Mouse (Mus musculus) limb, embryonic 11.5 days (tissue): ENCODE data around the gene Ankrd24. TPM values are rescaled to one million over a fixed set of nuclear protein-coding genes. Genes with fewer than 3 reads are reported as not detected.

ENCODE experiments used
- ATAC-seq: fragments of 200-750 bp; cut with Nextera tagmentation; 2 replicates; pipeline ENCODE4 v1.8.0; 2017; ENCODE audit warnings: low read depth; ENCODE audit not compliant: insufficient number of reproducible peaks, low FRiP score, low TSS enrichment
- DNase-seq: peaks from one replicate; pipeline ENCODE4 v3.0.0-alpha.2; 2015; ENCODE audit warnings: low spot score
- H3K27ac ChIP-seq: fragments of 300-500 bp; sonication (generic); replicated peaks from 2 replicates; pipeline ENCODE4 v1.5.1; 2014; ENCODE audit warnings: low read depth, mild to moderate bottlenecking, low read length
- H3K27me3 ChIP-seq: fragments of 300-500 bp; sonication (generic); 2 replicates; pipeline ENCODE4 v1.6.1; 2014; ENCODE audit warnings: mild to moderate bottlenecking, low read length, mixed read lengths; ENCODE audit not compliant: control insufficient read depth, insufficient read depth
- H3K36me3 ChIP-seq: fragments of 300-500 bp; sonication (generic); 2 replicates; pipeline ENCODE4 v1.6.1; 2014; ENCODE audit warnings: mild to moderate bottlenecking, low read length, moderate library complexity, mixed read lengths; ENCODE audit not compliant: control insufficient read depth, insufficient read depth
- H3K4me1 ChIP-seq: fragments of 300-500 bp; sonication (generic); 2 replicates; pipeline ENCODE4 v1.6.1; 2014; ENCODE audit warnings: low read length, mixed read lengths; ENCODE audit not compliant: control insufficient read depth, insufficient read depth
- H3K4me2 ChIP-seq: fragments of 300-500 bp; sonication (generic); 2 replicates; pipeline ENCODE4 v1.6.1; 2014; ENCODE audit warnings: low read depth, mild to moderate bottlenecking, moderate library complexity; ENCODE audit not compliant: severe bottlenecking
- H3K4me3 ChIP-seq: fragments of 300-500 bp; sonication (generic); 2 replicates; pipeline ENCODE4 v1.5.1; 2014; ENCODE audit warnings: low read depth, low read length
- H3K9ac ChIP-seq: fragments of 300-500 bp; sonication (generic); 2 replicates; pipeline ENCODE4 v1.6.1; 2014; ENCODE audit warnings: mild to moderate bottlenecking, low read length
- H3K9me3 ChIP-seq: fragments of 300-500 bp; sonication (generic); 2 replicates; pipeline ENCODE4 v1.6.1; 2016; ENCODE audit warnings: low read length; ENCODE audit not compliant: control insufficient read depth
- WGBS: fragments of 180-500 bp; shearing (Covaris S2); extraction: QIAGEN DNeasy Blood & Tissue Kit; methylation state at CpG from one replicate; pipeline ENCODE4 v1.1.7; 2014; 5-methylcytosine and 5-hydroxymethylcytosine counted together
- polyA plus RNA-seq: library from polyadenylated mRNA; unstranded; fragments of >200 nt; fragmentation: Nextera tagmentation; extraction: Ambion mirVana; gene quantifications from 2 replicates; pipeline ENCODE4 v1.2.1, GENCODE M21; 2014

Ankrd24 gene
- polyA plus RNA-seq, result 4.3 and 5.5 TPM in 2 replicates

- peak within 1 kb of the TSS; percentile 83 for H3K4me2 ChIP-seq
Measured at GRCm38 (mm10) chr10:81628390-81628789, at the start of gene Ankrd24. Gene Ankrd24, plus strand, starts transcription at chr10:81628540.

GRCm38 (mm10) chr10:81579967-81580366, 48.4 kb upstream of the Ankrd24 start:
- DNase-seq, result no peak
- no peaks in the 10 kb centered on the region for H3K9me3 ChIP-seq
- no peak for ATAC-seq
- H3K9ac ChIP-seq, result no peak overlapping the region
- 0 out of 2 replicates have a peak, but pooled peaks cover 2% of the 10 kb centered on the region for H3K27me3 ChIP-seq
- no peak overlapping the region for H3K27ac ChIP-seq
- no peak overlapping the region for H3K4me3 ChIP-seq
- no peaks in the 10 kb centered on the region for H3K36me3 ChIP-seq
- WGBS, result 64% methylated on average over 4 of the region's 4 CpGs
- H3K4me2 ChIP-seq, result no peak overlapping the region
- H3K4me1 ChIP-seq, result peaks cover 16% of the 10 kb centered on the region

More at GRCm38 (mm10) chr10:81628390-81628789, at the start of gene Ankrd24:
- DNase-seq (no peak), ATAC-seq (no peak)
- H3K9me3 ChIP-seq, result no peaks in the 10 kb centered on the region
- peak within 1 kb of the TSS; percentile 84 for H3K27ac ChIP-seq
- peaks cover 5% of the 10 kb centered on the region for H3K4me1 ChIP-seq
- peak within 1 kb of the TSS; percentile 85 for H3K9ac ChIP-seq
- WGBS, result 78% methylated on average over 16 of the region's 16 CpGs
- peak within 1 kb of the TSS; percentile 71 for H3K4me3 ChIP-seq
- no peaks in the 10 kb centered on the region for H3K27me3 ChIP-seq
- H3K36me3 ChIP-seq, result peaks cover 4% of the 10 kb centered on the region; the same call in 1 of the 2 replicates

- WGBS, result 48% methylated on average over 25 of the region's 25 CpGs
- ATAC-seq (no peak), DNase-seq (no peak)
- Histone ChIP-seq H3K4me3 (no peak overlapping the region), H3K27ac (0 out of 2 replicates have a peak overlapping the region, but pooled peaks have one; percentile 10), H3K4me1 (peaks cover 12% of the 10 kb centered on the region), H3K4me2 (no peak overlapping the region), H3K27me3 (0 out of 2 replicates have a peak, but pooled peaks cover 2% of the 10 kb centered on the region), H3K9me3 (no peaks in the 10 kb centered on the region), H3K9ac (no peak overlapping the region; the same call in 1 of the 2 replicates), H3K36me3 (no peaks in the 10 kb centered on the region)
Measured at GRCm38 (mm10) chr10:81580441-81581070, 47.8 kb upstream of the Ankrd24 start.

GRCm38 (mm10) chr10:81583347-81583746, 45.0 kb upstream of the Ankrd24 start:
- WGBS, result 69% methylated on average over 6 of the region's 6 CpGs
- Histone ChIP-seq H3K9ac (no peak overlapping the region), H3K27me3 (0 out of 2 replicates have a peak, but pooled peaks cover 2% of the 10 kb centered on the region), H3K4me1 (peaks cover 7% of the 10 kb centered on the region), H3K36me3 (no peaks in the 10 kb centered on the region), H3K4me2 (no peak overlapping the region), H3K4me3 (no peak overlapping the region), H3K27ac (no peak overlapping the region), H3K9me3 (no peaks in the 10 kb centered on the region)
- DNase-seq, result no peak
- ATAC-seq, result no peak

- no peaks in the 10 kb centered on the region for H3K27me3 ChIP-seq
- no peaks in the 10 kb centered on the region for H3K4me1 ChIP-seq
- H3K9me3 ChIP-seq, result no peaks in the 10 kb centered on the region
- H3K27ac ChIP-seq, result no peak overlapping the region
- no peak overlapping the region for H3K4me3 ChIP-seq
- H3K4me2 ChIP-seq, result no peak overlapping the region
- ATAC-seq, result no peak
- no peaks in the 10 kb centered on the region for H3K36me3 ChIP-seq
- WGBS, result 73% methylated on average over 7 of the region's 7 CpGs
- DNase-seq, result no peak
- H3K9ac ChIP-seq, result no peak overlapping the region
Measured at GRCm38 (mm10) chr10:81588739-81589138, 39.6 kb upstream of the Ankrd24 start.

GRCm38 (mm10) chr10:81591846-81592245, 36.5 kb upstream of the Ankrd24 start:
- H3K9ac ChIP-seq, result no peak overlapping the region
- H3K27me3 ChIP-seq, result peaks cover 3% of the 10 kb centered on the region; the same call in 1 of the 2 replicates
- DNase-seq (no peak), ATAC-seq (no peak)
- no peak overlapping the region for H3K4me2 ChIP-seq
- WGBS, result 62% methylated on average over 9 of the region's 9 CpGs
- H3K9me3 ChIP-seq, result no peaks in the 10 kb centered on the region
- H3K36me3 ChIP-seq, result no peaks in the 10 kb centered on the region
- H3K27ac ChIP-seq, result no peak overlapping the region
- peaks cover 16% of the 10 kb centered on the region for H3K4me1 ChIP-seq
- no peak overlapping the region for H3K4me3 ChIP-seq

- no peaks in the 10 kb centered on the region for H3K36me3 ChIP-seq
- H3K27me3 ChIP-seq, result peaks cover 3% of the 10 kb centered on the region; the same call in 1 of the 2 replicates
- no peak overlapping the region for H3K27ac ChIP-seq
- H3K9me3 ChIP-seq, result no peaks in the 10 kb centered on the region
- DNase-seq, result no peak
- no peak overlapping the region for H3K4me3 ChIP-seq
- no peak for ATAC-seq
- peaks cover 22% of the 10 kb centered on the region for H3K4me1 ChIP-seq
- H3K9ac ChIP-seq, result no peak overlapping the region
- no peak overlapping the region for H3K4me2 ChIP-seq
- 80% methylated on average over 7 of the region's 7 CpGs for WGBS
Measured at GRCm38 (mm10) chr10:81592631-81593030, 35.7 kb upstream of the Ankrd24 start.

- peaks cover 3% of the 10 kb centered on the region; the same call in 1 of the 2 replicates for H3K27me3 ChIP-seq
- no peak overlapping the region for H3K9ac ChIP-seq
- H3K4me2 ChIP-seq, result no peak overlapping the region
- H3K36me3 ChIP-seq, result no peaks in the 10 kb centered on the region
- ATAC-seq (no peak), DNase-seq (no peak)
- H3K9me3 ChIP-seq, result no peaks in the 10 kb centered on the region
- no peak overlapping the region for H3K4me3 ChIP-seq
- 70% methylated on average over 4 of the region's 4 CpGs for WGBS
- H3K27ac ChIP-seq, result no peak overlapping the region
- peaks cover 22% of the 10 kb centered on the region for H3K4me1 ChIP-seq
Measured at GRCm38 (mm10) chr10:81593223-81593622, 35.1 kb upstream of the Ankrd24 start.
